Mouse (Mus musculus): ENCODE results near the gene Dut. TPM values are rescaled to one million over a fixed set of nuclear protein-coding genes. Genes with fewer than 3 reads are reported as not detected.

The Dut gene
- polyA plus RNA-seq, 1 experiment = 57.0 TPM

DNA sequence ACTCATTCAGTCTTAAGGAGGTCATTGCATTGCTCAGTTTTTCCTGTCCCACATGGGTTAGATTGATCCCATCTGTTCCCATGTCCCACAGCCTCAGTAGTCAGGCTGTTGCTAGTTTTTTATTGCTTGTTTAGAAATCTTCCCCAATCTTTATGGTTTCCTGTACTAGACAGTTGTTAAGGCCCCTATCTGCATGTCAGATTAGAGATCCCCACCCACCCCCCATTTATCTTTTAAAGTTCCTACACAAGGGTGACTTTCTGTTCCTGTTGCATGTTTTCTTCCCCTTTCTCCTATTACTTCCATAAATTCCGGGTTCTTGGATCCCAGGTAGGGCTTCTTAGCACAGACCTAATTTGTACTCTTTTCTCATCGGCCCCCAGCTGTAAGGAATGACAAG lies 13.5 kb upstream of the Dut start:
- TF ChIP-seq POLR2A (IDR thresholded peaks at IDR 0.05; ENCODE audit: borderline replicate concordance, extremely low read depth, insufficient read depth, insufficient read length, poor library complexity, severe bottlenecking) = no peak
- no peak for TF ChIP-seq CTCF (IDR thresholded peaks at IDR 0.05; ENCODE audit: borderline replicate concordance, extremely low read depth, insufficient read depth, insufficient read length)
- DNase-seq (ENCODE audit: low read depth) = no peak

DNA sequence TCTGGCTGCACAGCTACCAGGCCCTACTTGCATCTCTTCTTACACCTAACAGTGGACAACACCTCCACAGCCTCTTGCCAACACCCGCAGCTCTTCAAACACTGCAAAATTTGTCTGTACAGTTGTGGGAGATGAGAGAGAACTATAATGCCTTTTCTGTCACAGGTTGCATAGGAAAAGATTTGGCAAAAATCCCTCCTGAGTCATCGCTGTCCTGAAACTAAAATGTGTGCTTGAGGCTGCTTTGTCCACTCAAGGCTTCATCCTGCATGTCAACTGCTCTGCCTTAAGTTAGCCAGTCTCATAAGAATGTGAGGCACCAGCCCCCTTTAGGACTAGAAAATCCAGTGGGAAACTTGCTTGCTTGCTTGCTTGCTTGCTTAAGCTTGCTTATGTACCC lies 12.9 kb upstream of the Dut start:
- DNase-seq (ENCODE audit: low read depth) = no peak
- no peak for TF ChIP-seq POLR2A (IDR thresholded peaks at IDR 0.05; ENCODE audit: borderline replicate concordance, extremely low read depth, insufficient read depth, insufficient read length, poor library complexity, severe bottlenecking)
- no peak for TF ChIP-seq CTCF (IDR thresholded peaks at IDR 0.05; ENCODE audit: borderline replicate concordance, extremely low read depth, insufficient read depth, insufficient read length)

DNA sequence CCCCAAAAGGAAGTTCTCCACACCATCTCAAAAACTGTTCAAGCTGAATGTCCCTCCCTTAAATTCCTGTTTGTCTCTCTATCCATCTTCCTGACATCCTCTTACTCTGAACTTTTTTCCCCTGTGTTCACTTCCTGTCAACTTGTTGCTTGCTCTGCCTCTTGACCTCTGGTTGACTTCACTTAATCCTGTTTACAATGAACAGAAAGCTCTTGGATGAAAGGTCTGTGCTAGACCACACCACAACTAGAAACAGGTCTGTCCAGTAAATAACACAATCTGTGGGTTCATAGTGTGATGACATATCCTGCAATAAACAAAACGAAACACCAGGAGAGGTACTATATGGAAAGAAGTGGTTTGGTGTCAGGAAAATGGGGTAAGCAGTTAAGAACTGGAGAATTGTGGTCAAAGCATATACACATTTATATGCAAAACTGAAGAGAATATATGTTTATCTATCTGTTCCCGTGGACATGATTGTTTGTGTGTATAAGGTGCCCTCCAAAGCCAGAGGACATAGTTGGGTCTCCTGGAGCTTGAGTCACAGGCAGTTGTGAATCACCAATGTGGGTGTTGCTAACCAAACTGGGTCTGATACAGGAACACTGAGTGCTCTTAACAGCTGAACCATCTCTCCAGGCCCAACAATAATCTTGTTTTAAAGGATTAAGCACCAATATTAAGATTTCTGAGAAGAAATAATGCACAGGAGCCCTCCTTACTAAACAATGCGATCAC lies 1.3 kb upstream of the Dut start:
- DNase-seq (ENCODE audit: low read depth) = no peak

DNA sequence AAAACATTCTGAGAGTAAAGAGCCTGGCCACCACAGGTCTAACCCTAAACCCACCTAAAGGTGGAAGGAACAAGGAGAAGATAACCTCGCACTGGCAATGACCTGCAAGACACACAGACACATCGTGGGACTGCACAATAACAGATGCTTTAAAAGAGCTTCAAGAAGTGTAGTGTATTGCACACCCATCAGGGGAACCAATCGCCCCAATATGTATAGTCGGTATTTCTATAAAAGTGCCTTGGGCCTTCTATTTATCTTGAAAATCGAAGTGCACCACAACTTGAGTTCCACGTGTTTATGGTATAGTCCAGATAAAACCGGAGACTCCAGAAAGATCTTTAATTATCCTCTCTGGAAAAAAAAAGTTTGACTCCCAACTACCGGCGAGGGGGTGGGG lies 321 bp upstream of the Dut start:
- no peak for TF ChIP-seq CTCF (IDR thresholded peaks at IDR 0.05; ENCODE audit: borderline replicate concordance, extremely low read depth, insufficient read depth, insufficient read length)
- TF ChIP-seq POLR2A (IDR thresholded peaks at IDR 0.05; ENCODE audit: borderline replicate concordance, extremely low read depth, insufficient read depth, insufficient read length, poor library complexity, severe bottlenecking) = no peak
- DNase-seq (ENCODE audit: low read depth) = peak; percentile 33

More for the DNA sequence above, 1.3 kb upstream of the Dut start:
- no peak for TF ChIP-seq POLR2A (IDR thresholded peaks at IDR 0.05; ENCODE audit: borderline replicate concordance, extremely low read depth, insufficient read depth, insufficient read length, poor library complexity, severe bottlenecking)
- no peak for TF ChIP-seq CTCF (IDR thresholded peaks at IDR 0.05; ENCODE audit: borderline replicate concordance, extremely low read depth, insufficient read depth, insufficient read length)

DNA sequence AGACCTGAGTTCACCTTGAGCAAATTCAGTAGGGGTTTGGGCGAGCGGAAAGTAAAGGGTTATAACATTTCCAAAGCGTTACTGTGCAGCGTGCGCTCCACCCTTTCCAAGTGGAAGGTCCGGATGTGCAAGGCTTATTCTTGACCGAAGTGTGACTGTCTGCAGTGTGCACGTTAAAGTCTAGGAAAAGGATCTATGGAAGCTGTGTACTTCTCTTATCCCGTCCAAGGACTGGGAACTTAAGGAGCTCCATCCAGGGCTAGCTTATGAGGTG lies 909 bp downstream of the Dut start:
- TF ChIP-seq CTCF (IDR thresholded peaks at IDR 0.05; ENCODE audit: borderline replicate concordance, extremely low read depth, insufficient read depth, insufficient read length) (no peak), POLR2A (IDR thresholded peaks at IDR 0.05; ENCODE audit: borderline replicate concordance, extremely low read depth, insufficient read depth, insufficient read length, poor library complexity, severe bottlenecking) (no peak)
- no peak for DNase-seq (ENCODE audit: low read depth)

DNA sequence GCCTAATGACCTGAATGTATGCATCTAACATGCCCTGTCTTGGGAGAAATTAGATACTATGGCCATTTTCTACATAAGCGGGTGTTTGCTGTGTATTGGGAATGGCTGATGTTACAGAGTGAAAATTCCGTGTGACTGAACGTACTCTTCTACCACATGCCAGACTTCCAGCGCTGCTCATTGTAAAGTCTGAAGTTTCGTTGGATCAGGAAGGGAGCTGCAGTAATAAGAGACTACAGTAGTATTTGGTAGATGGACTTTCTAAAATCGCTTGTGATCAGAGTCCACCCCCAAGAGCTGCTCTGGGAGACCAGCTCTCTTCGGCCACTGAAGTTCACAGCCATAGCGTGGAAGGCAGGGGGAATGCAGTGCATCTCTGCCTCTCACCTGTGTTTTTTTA lies 1.3 kb downstream of the Dut start:
- TF ChIP-seq POLR2A (IDR thresholded peaks at IDR 0.05; ENCODE audit: borderline replicate concordance, extremely low read depth, insufficient read depth, insufficient read length, poor library complexity, severe bottlenecking) (no peak), CTCF (IDR thresholded peaks at IDR 0.05; ENCODE audit: borderline replicate concordance, extremely low read depth, insufficient read depth, insufficient read length) (no peak)
- DNase-seq (ENCODE audit: low read depth) = no peak

GRCm38 (mm10) chr2:125249339-125249738 lies 2.3 kb downstream of the Dut start:
- DNase-seq (ENCODE audit: low read depth) = no peak
- TF ChIP-seq CTCF (IDR thresholded peaks at IDR 0.05; ENCODE audit: borderline replicate concordance, extremely low read depth, insufficient read depth, insufficient read length) (no peak), POLR2A (IDR thresholded peaks at IDR 0.05; ENCODE audit: borderline replicate concordance, extremely low read depth, insufficient read depth, insufficient read length, poor library complexity, severe bottlenecking) (no peak)

DNA sequence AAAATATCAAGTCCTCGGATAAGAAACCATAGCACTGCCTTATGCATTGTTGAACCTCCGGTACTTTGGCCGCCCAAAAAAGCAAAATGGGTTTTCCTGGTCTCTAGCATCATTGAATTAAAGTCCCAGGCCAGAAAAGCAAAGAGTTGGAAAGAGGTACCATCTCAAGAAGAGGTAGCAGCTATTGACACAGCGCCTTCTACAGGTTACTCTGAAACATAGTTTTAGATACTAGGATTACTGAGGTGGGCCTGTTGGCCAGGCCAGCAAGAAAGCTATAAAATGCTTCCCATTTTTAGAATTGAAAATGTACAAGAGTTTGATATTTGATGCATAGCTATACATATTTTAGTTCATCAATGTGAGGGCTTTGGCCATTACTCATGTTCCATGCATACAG lies 2.9 kb downstream of the Dut start:
- 0 out of 2 replicates have a peak, but pooled peaks have one; percentile 1 for TF ChIP-seq CTCF (IDR thresholded peaks at IDR 0.05; ENCODE audit: borderline replicate concordance, extremely low read depth, insufficient read depth, insufficient read length)
- no peak for TF ChIP-seq POLR2A (IDR thresholded peaks at IDR 0.05; ENCODE audit: borderline replicate concordance, extremely low read depth, insufficient read depth, insufficient read length, poor library complexity, severe bottlenecking)
- no peak for DNase-seq (ENCODE audit: low read depth)

- TF ChIP-seq POLR2A (IDR thresholded peaks at IDR 0.05; ENCODE audit: borderline replicate concordance, extremely low read depth, insufficient read depth, insufficient read length, poor library complexity, severe bottlenecking) (no peak), CTCF (IDR thresholded peaks at IDR 0.05; ENCODE audit: borderline replicate concordance, extremely low read depth, insufficient read depth, insufficient read length) (0 out of 2 replicates have a peak, but pooled peaks have one; percentile 9)
- no peak for DNase-seq (ENCODE audit: low read depth)
Observed at GRCm38 (mm10) chr2:125251781-125252180, 4.8 kb downstream of the Dut start.

DNA sequence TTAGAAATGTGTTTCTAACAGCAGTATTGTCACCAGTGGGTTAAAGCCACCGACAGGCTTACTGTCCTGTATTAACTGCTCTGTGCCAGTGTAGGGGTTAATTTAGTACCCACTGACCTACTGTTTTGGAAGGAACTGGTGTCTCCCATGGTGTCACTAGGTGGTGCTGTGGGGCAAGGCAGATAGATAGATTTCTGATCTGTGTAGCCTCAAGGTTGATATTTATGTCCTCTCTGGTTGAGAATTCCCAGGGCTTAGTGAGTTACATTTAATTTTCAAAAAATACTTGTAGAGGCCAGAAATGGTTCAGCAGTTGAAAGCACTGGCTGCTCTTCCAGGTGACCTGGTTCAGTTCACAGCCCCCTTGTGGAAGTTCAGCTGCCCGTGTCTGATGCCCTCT lies 5.3 kb downstream of the Dut start:
- peak; percentile 53; the same call in 1 of the 2 replicates for TF ChIP-seq CTCF (IDR thresholded peaks at IDR 0.05; ENCODE audit: borderline replicate concordance, extremely low read depth, insufficient read depth, insufficient read length)
- no peak for TF ChIP-seq POLR2A (IDR thresholded peaks at IDR 0.05; ENCODE audit: borderline replicate concordance, extremely low read depth, insufficient read depth, insufficient read length, poor library complexity, severe bottlenecking)
- peak; percentile 65 for DNase-seq (ENCODE audit: low read depth)

- DNase-seq (ENCODE audit: low read depth) = no peak
- TF ChIP-seq POLR2A (IDR thresholded peaks at IDR 0.05; ENCODE audit: borderline replicate concordance, extremely low read depth, insufficient read depth, insufficient read length, poor library complexity, severe bottlenecking) = no peak
- TF ChIP-seq CTCF (IDR thresholded peaks at IDR 0.05; ENCODE audit: borderline replicate concordance, extremely low read depth, insufficient read depth, insufficient read length) = no peak
Observed at GRCm38 (mm10) chr2:125253699-125254098, 6.7 kb downstream of the Dut start.

DNA sequence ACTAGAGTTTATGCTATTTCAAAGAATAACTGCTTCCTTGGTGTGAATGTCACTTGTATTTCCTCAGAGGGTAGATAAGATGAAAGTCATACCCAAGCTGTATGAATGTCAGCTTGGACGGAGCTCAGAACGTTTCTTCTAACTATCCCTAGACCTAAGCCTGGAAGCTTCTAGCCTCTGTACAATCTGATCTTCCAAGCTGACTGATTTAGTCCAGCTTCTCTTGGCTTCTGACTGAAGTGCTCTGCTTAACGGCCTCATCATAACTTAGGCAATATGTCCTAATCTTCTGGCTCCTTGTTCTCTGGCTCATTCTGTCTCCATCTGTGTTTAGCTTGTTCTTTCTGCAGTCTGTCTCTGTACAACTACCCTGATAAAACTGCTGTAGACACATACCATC lies 7.6 kb downstream of the Dut start:
- no peak for TF ChIP-seq CTCF (IDR thresholded peaks at IDR 0.05; ENCODE audit: borderline replicate concordance, extremely low read depth, insufficient read depth, insufficient read length)
- no peak for TF ChIP-seq POLR2A (IDR thresholded peaks at IDR 0.05; ENCODE audit: borderline replicate concordance, extremely low read depth, insufficient read depth, insufficient read length, poor library complexity, severe bottlenecking)
- no peak for DNase-seq (ENCODE audit: low read depth)
